Mouse (Mus musculus): ENCODE results near the gene Gm10715. TPM values are rescaled to one million over a fixed set of nuclear protein-coding genes. Genes with fewer than 3 reads are reported as not detected.

Gm10715 gene
- polyA plus RNA-seq (2017; shearing (Covaris generic)), result 0.56 TPM

GRCm38 (mm10) chr9:3036577-3036976, at the start of gene Gm10715:
TSS of gene Gm10715 (plus strand) at chr9:3036877.

GRCm38 (mm10) chr9:3000445-3000972, 36.2 kb upstream of the Gm10715 start, which contains the start of gene Gm10722:
TSS of gene Gm10722 (plus strand) at chr9:3000922.

GRCm38 (mm10) chr9:3002794-3003396, 33.8 kb upstream of the Gm10715 start, which contains the start of gene Gm11168:
TSS of gene Gm11168 (plus strand) at chr9:3003346.

GRCm38 (mm10) chr9:3012733-3013279, 23.9 kb upstream of the Gm10715 start, which contains the start of gene Gm10721:
TSS of gene Gm10721 (plus strand) at chr9:3013140.

GRCm38 (mm10) chr9:3015354-3015753, 21.3 kb upstream of the Gm10715 start, which contains the start of gene Gm10720:
TSS of gene Gm10720 (plus strand) at chr9:3015654.

GRCm38 (mm10) chr9:3017108-3017507, 19.6 kb upstream of the Gm10715 start, which contains the start of gene Gm10719:
TSS of gene Gm10719 (plus strand) at chr9:3017408.

GRCm38 (mm10) chr9:3023312-3023984, 13.2 kb upstream of the Gm10715 start, which contains the start of gene Gm10718:
TSS of gene Gm10718 (plus strand) at chr9:3023547.

GRCm38 (mm10) chr9:3024912-3025467, 11.7 kb upstream of the Gm10715 start, which contains the start of gene Gm10717:
TSS of gene Gm10717 (plus strand) at chr9:3025417.

GRCm38 (mm10) chr9:3034299-3034698, 2.4 kb upstream of the Gm10715 start, which contains the start of gene Gm17535:
TSS of gene Gm17535 (plus strand) at chr9:3034599.

Other genes with a start within 250 kb of the Gm10715 start
- gene Gm10722, start 36.0 kb upstream of the Gm10715 start, polyA plus RNA-seq (2017; shearing (Covaris generic)), result 2.1 TPM
- 4.1 TPM for gene Gm11168, start 33.5 kb upstream of the Gm10715 start, polyA plus RNA-seq (2017; shearing (Covaris generic))
- 0.91 TPM for gene Gm10721, start 23.7 kb upstream of the Gm10715 start, polyA plus RNA-seq (2017; shearing (Covaris generic))
- gene Gm10720, start 21.2 kb upstream of the Gm10715 start, polyA plus RNA-seq (2017; shearing (Covaris generic)), result not detected
- gene Gm10719, start 19.5 kb upstream of the Gm10715 start, polyA plus RNA-seq (2017; shearing (Covaris generic)), result 4.6 TPM
- gene Gm10718, start 13.3 kb upstream of the Gm10715 start, polyA plus RNA-seq (2017; shearing (Covaris generic)), result 3.2 TPM
- 12.9 TPM for gene Gm10717, start 11.5 kb upstream of the Gm10715 start, polyA plus RNA-seq (2017; shearing (Covaris generic))
- 1.2 TPM for gene Gm17535, start 2.3 kb upstream of the Gm10715 start, polyA plus RNA-seq (2017; shearing (Covaris generic))

Data from CD4-positive, CD25-positive, alpha-beta regulatory T cell, adult 9 weeks (primary cell).